Comparison of ENCODE assay signal across 11 mouse cellular contexts in the genomic region with DNA sequence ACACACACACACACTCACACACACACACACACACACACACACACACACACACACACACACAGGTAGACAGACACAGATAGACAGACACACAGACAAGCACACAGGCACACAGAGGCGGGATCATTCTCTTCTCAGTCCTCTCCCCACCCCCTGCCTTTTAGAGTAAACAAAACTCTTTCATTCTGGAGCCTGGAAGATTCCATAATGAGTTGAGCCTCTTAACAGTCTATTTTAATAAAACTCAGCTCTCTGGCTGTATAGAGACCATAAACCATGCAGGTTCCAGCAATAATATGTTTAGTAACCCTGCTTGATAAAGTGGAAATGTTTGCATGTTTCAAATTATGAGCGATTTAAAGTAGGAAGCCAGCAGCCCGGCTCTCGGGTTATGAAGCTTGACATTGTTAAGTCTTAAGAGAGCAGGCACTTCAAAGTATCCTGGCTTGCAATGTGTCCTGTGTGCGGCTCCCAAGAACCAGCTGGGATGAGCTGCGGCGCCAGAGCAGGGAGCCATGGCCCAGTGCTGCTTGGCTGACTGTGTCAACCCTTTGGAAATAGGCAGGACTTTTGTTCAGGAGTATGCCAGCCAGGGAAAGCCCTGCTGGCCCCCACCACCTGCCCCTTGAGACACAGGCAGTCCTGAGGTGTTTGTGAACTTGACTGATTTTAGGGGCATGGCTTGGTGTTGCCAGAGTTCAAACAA.
DNase-seq lines count a peak whose midpoint lies in the region; ATAC-seq and TF ChIP-seq lines count a peak whose summit lies in the region.
"Had no signal": no experiment of that assay in that cellular context is flagged by ENCODE, and none has a peak within 500 bp of the region (broad histone marks: within the 10 kb centered on the region; RNA-seq: fewer than 3 reads in every experiment).

No protein-coding gene starts in this region.

- no peak for DNase-seq in hindbrain, embryonic 11.5 days (ENCODE audit: low spot score)
- DNase-seq in hindbrain, embryonic 14.5 days (ENCODE audit: low spot score), result no peak
- no peak for DNase-seq in midbrain, embryonic 10.5 days (ENCODE audit: low spot score)
- peak; percentile 32 for DNase-seq in hindbrain, postnatal 0 days (ENCODE audit: low spot score)
- DNase-seq in heart, adult 2 months, result no peak
- no peak for DNase-seq in natural killer cell, adult 2 months (ENCODE audit: low spot score in 2 of 2)
- DNase-seq: thymus, adult 2 months had no signal

- no peak overlapping the region for H3K4me3 ChIP-seq in hindbrain, embryonic 11.5 days (ENCODE audit: low read depth, low read length)
- H3K4me3 ChIP-seq in hindbrain, embryonic 14.5 days (replicated peaks; ENCODE audit: low read length), result no peak overlapping the region
- H3K4me3 ChIP-seq in midbrain, embryonic 10.5 days, result no peak overlapping the region
- H3K4me3 ChIP-seq in midbrain, embryonic 13.5 days (replicated peaks), result no peak overlapping the region
- no peak overlapping the region for H3K4me3 ChIP-seq in hindbrain, postnatal 0 days (ENCODE audit: low read length)
- no peak overlapping the region for H3K4me3 ChIP-seq in stomach, embryonic 15.5 days (replicated peaks)
- H3K4me3 ChIP-seq in heart, adult 2 months, result no peak overlapping the region
- H3K4me3 ChIP-seq: neural tube, embryonic 12.5 days had no signal

- intact Hi-C loops in heart, adult 2 months (cut with DNase I), result no loop called here

- H3K36me3 ChIP-seq in hindbrain, embryonic 11.5 days (ENCODE audit: control insufficient read depth, insufficient read depth, low read length), result no peaks in the 10 kb centered on the region
- H3K36me3 ChIP-seq in hindbrain, embryonic 14.5 days (replicated peaks; ENCODE audit: control insufficient read depth, insufficient read depth), result no peaks in the 10 kb centered on the region
- H3K36me3 ChIP-seq in midbrain, embryonic 10.5 days, result no peaks in the 10 kb centered on the region
- H3K36me3 ChIP-seq in midbrain, embryonic 13.5 days, result no peaks in the 10 kb centered on the region
- H3K36me3 ChIP-seq in hindbrain, postnatal 0 days (ENCODE audit: insufficient read depth, low read length), result no peaks in the 10 kb centered on the region
- no peaks in the 10 kb centered on the region for H3K36me3 ChIP-seq in stomach, embryonic 15.5 days
- no peaks in the 10 kb centered on the region for H3K36me3 ChIP-seq in heart, adult 2 months (ENCODE audit: control insufficient read depth, insufficient read depth, low read length)
- H3K36me3 ChIP-seq: neural tube, embryonic 12.5 days had no signal

- H3K9me3 ChIP-seq in hindbrain, embryonic 11.5 days (ENCODE audit: control insufficient read depth, low read length), result no peaks in the 10 kb centered on the region
- H3K9me3 ChIP-seq in hindbrain, embryonic 14.5 days (ENCODE audit: control insufficient read depth, low read length), result 0 out of 2 replicates have a peak, but pooled peaks cover 3% of the 10 kb centered on the region
- peaks cover under 1% of the 10 kb centered on the region; the same call in 1 of the 2 replicates for H3K9me3 ChIP-seq in midbrain, embryonic 10.5 days (replicated peaks)
- H3K9me3 ChIP-seq in midbrain, embryonic 13.5 days, result no peaks in the 10 kb centered on the region
- no peaks in the 10 kb centered on the region for H3K9me3 ChIP-seq in hindbrain, postnatal 0 days (ENCODE audit: low read length)
- no peaks in the 10 kb centered on the region for H3K9me3 ChIP-seq in stomach, embryonic 15.5 days
- H3K9me3 ChIP-seq: neural tube, embryonic 12.5 days had no signal

- H3K4me2 ChIP-seq in hindbrain, embryonic 11.5 days (replicated peaks; ENCODE audit: low read depth, low read length), result no peak overlapping the region
- H3K4me2 ChIP-seq in hindbrain, embryonic 14.5 days (replicated peaks), result no peak overlapping the region
- H3K4me2 ChIP-seq in midbrain, embryonic 13.5 days (replicated peaks), result no peak overlapping the region
- no peak overlapping the region for H3K4me2 ChIP-seq in hindbrain, postnatal 0 days (ENCODE audit: low read depth, low read length)
- H3K4me2 ChIP-seq in stomach, embryonic 15.5 days, result no peak overlapping the region
- H3K4me2 ChIP-seq: neural tube, embryonic 12.5 days had no signal

- WGBS in hindbrain, embryonic 11.5 days, result 60% methylated on average over 7 of the region's 7 CpGs
- 49% methylated on average over 7 of the region's 7 CpGs for WGBS in hindbrain, embryonic 14.5 days
- 65% methylated on average over 7 of the region's 7 CpGs for WGBS in midbrain, embryonic 10.5 days
- WGBS in midbrain, embryonic 13.5 days, result 45% methylated on average over 7 of the region's 7 CpGs
- WGBS in hindbrain, postnatal 0 days, result 43% methylated on average over 7 of the region's 7 CpGs
- WGBS in stomach, embryonic 15.5 days, result 25% methylated on average over 7 of the region's 7 CpGs
- 55% methylated on average over 7 of the region's 7 CpGs for WGBS in heart, adult 2 months

- TF ChIP-seq POLR2A in heart, adult 2 months (IDR thresholded peaks at IDR 0.05; ENCODE audit: insufficient read depth, low read depth, low read length), result no peak

- no peak for TF ChIP-seq CTCF in hindbrain, postnatal 0 days (IDR thresholded peaks at IDR 0.05; ENCODE audit: low read depth)
- TF ChIP-seq CTCF in heart, adult 2 months (IDR thresholded peaks at IDR 0.05), result no peak

- ATAC-seq in hindbrain, embryonic 11.5 days (ENCODE audit: low FRiP score), result no peak
- ATAC-seq in hindbrain, embryonic 14.5 days (ENCODE audit: low FRiP score), result no peak
- ATAC-seq in midbrain, embryonic 13.5 days, result no peak
- peak; percentile 61; the same call in 1 of the 2 replicates for ATAC-seq in hindbrain, postnatal 0 days
- ATAC-seq in stomach, embryonic 15.5 days (ENCODE audit: insufficient read depth, low FRiP score, low read depth), result no peak
- ATAC-seq: CD4-positive, CD25-positive, alpha-beta regulatory T cell, adult 4 months had no signal

- H3K79me2 ChIP-seq in heart, adult 2 months (replicated peaks; ENCODE audit: control insufficient read depth, insufficient read depth, low read length), result no peaks in the 10 kb centered on the region

- no peaks in the 10 kb centered on the region for H3K4me1 ChIP-seq in hindbrain, embryonic 11.5 days (replicated peaks; ENCODE audit: control insufficient read depth, insufficient read depth, low read length)
- H3K4me1 ChIP-seq in hindbrain, embryonic 14.5 days (replicated peaks; ENCODE audit: control insufficient read depth, insufficient read depth, low read length), result no peaks in the 10 kb centered on the region
- H3K4me1 ChIP-seq in midbrain, embryonic 10.5 days, result peaks cover 30% of the 10 kb centered on the region
- peaks cover 10% of the 10 kb centered on the region; the same call in 1 of the 2 replicates for H3K4me1 ChIP-seq in midbrain, embryonic 13.5 days (replicated peaks)
- H3K4me1 ChIP-seq in hindbrain, postnatal 0 days (ENCODE audit: insufficient read depth, low read length), result peaks cover 3% of the 10 kb centered on the region; the same call in 1 of the 2 replicates
- H3K4me1 ChIP-seq in stomach, embryonic 15.5 days, result peaks cover 8% of the 10 kb centered on the region
- H3K4me1 ChIP-seq in heart, adult 2 months (ENCODE audit: control insufficient read depth, insufficient read depth, low read length), result no peaks in the 10 kb centered on the region

- no peaks in the 10 kb centered on the region for H3K27me3 ChIP-seq in hindbrain, embryonic 11.5 days (ENCODE audit: control insufficient read depth, insufficient read depth, low read length)
- no peaks in the 10 kb centered on the region for H3K27me3 ChIP-seq in hindbrain, embryonic 14.5 days (ENCODE audit: control insufficient read depth, insufficient read depth, low read length)
- peaks cover 7% of the 10 kb centered on the region for H3K27me3 ChIP-seq in midbrain, embryonic 10.5 days (ENCODE audit: low read depth, poor library complexity, severe bottlenecking)
- H3K27me3 ChIP-seq in midbrain, embryonic 13.5 days, result peaks cover 8% of the 10 kb centered on the region; the same call in 1 of the 2 replicates
- H3K27me3 ChIP-seq in hindbrain, postnatal 0 days (ENCODE audit: insufficient read depth, low read length), result no peaks in the 10 kb centered on the region
- H3K27me3 ChIP-seq in stomach, embryonic 15.5 days (replicated peaks), result no peaks in the 10 kb centered on the region
- 0 out of 2 replicates have a peak, but pooled peaks cover 1% of the 10 kb centered on the region for H3K27me3 ChIP-seq in heart, adult 2 months (ENCODE audit: control insufficient read depth, insufficient read depth, low read length)
- H3K27me3 ChIP-seq: neural tube, embryonic 12.5 days had no signal

- H3K27ac ChIP-seq in hindbrain, embryonic 11.5 days (ENCODE audit: low read depth, low read length), result peak overlapping the region; percentile 33; the same call in 1 of the 2 replicates
- H3K27ac ChIP-seq in hindbrain, embryonic 14.5 days, result no peak overlapping the region
- H3K27ac ChIP-seq in midbrain, embryonic 10.5 days (replicated peaks), result peak overlapping the region; percentile 55
- H3K27ac ChIP-seq in midbrain, embryonic 13.5 days, result no peak overlapping the region
- H3K27ac ChIP-seq in hindbrain, postnatal 0 days, result no peak overlapping the region
- H3K27ac ChIP-seq in stomach, embryonic 15.5 days, result peak overlapping the region; percentile 48; the same call in 1 of the 2 replicates
- H3K27ac ChIP-seq in heart, adult 2 months, result no peak overlapping the region
- H3K27ac ChIP-seq: neural tube, embryonic 12.5 days had no signal

- H3K9ac ChIP-seq in hindbrain, embryonic 11.5 days (ENCODE audit: low read depth, low read length), result no peak overlapping the region
- no peak overlapping the region for H3K9ac ChIP-seq in hindbrain, embryonic 14.5 days
- H3K9ac ChIP-seq in midbrain, embryonic 13.5 days (replicated peaks), result no peak overlapping the region
- no peak overlapping the region for H3K9ac ChIP-seq in hindbrain, postnatal 0 days (replicated peaks; ENCODE audit: low read length)
- H3K9ac ChIP-seq in stomach, embryonic 15.5 days, result no peak overlapping the region
- H3K9ac ChIP-seq in heart, adult 2 months (ENCODE audit: low read depth, low read length), result no peak overlapping the region
- H3K9ac ChIP-seq: neural tube, embryonic 12.5 days had no signal

- no peak for TF ChIP-seq EP300 in heart, adult 2 months (IDR thresholded peaks at IDR 0.05; ENCODE audit: insufficient read depth, low read depth, low read length)

Comparison
In these comparisons a context has a peak if more than half of its experiments do, and no peak if none do; other contexts are left out.
1. H3K27ac ChIP-seq: peak in hindbrain, embryonic 11.5 days (single experiment), midbrain, embryonic 10.5 days (single experiment) and stomach, embryonic 15.5 days (single experiment); none in hindbrain, embryonic 14.5 days (single experiment), midbrain, embryonic 13.5 days (single experiment), hindbrain, postnatal 0 days (single experiment) and heart, adult 2 months (single experiment).